Comparison of ENCODE assay signal across 21 mouse cellular contexts in genomic region chr5:72427556-72427955, GRCm38 (mm10).
"Had no signal": no experiment of that assay in that cellular context is flagged by ENCODE, and none has a peak within 500 bp of the region (broad histone marks: within the 10 kb centered on the region; RNA-seq: fewer than 3 reads in every experiment).

No protein-coding gene starts in this region.

- H3K4me2 ChIP-seq: limb, embryonic 12.5 days; limb, embryonic 15.5 days; liver, embryonic 11.5 days; lung, embryonic 14.5 days; midbrain, embryonic 12.5 days; neural tube, embryonic 13.5 days had no signal

- H3K36me3 ChIP-seq: limb, embryonic 12.5 days; limb, embryonic 15.5 days; midbrain, embryonic 12.5 days; neural tube, embryonic 13.5 days had no signal

- H3K27me3 ChIP-seq: limb, embryonic 12.5 days; limb, embryonic 15.5 days; midbrain, embryonic 12.5 days; neural tube, embryonic 13.5 days had no signal

- H3K27ac ChIP-seq: kidney, postnatal 0 days; limb, embryonic 12.5 days; limb, embryonic 15.5 days; liver, embryonic 14.5 days; midbrain, embryonic 12.5 days; neural tube, embryonic 13.5 days had no signal

- ATAC-seq: liver, postnatal 0 days; midbrain, embryonic 16.5 days had no signal

- DNase-seq: kidney, adult 2 months; kidney, postnatal 36 days; left cerebral cortex, postnatal 4 days; liver, postnatal 0 days; lung, embryonic 14.5 days; lung, postnatal 14 days; lung, postnatal 4 days; retina, postnatal 1 day; right cerebral cortex, postnatal 25 days; spleen, adult 18-20 months; thymus, adult 18-20 months; thymus, postnatal 36 days had no signal

- H3K4me3 ChIP-seq: limb, embryonic 12.5 days; limb, embryonic 15.5 days; midbrain, embryonic 12.5 days; myocyte; neural tube, embryonic 13.5 days had no signal

- H3K9ac ChIP-seq: limb, embryonic 12.5 days; limb, embryonic 15.5 days; liver, embryonic 14.5 days; liver, postnatal 0 days; lung, embryonic 14.5 days; midbrain, embryonic 12.5 days; neural tube, embryonic 13.5 days had no signal

- H3K4me1 ChIP-seq: limb, embryonic 12.5 days; limb, embryonic 15.5 days; midbrain, embryonic 12.5 days; neural tube, embryonic 13.5 days had no signal

- H3K9me3 ChIP-seq: limb, embryonic 12.5 days; limb, embryonic 15.5 days; midbrain, embryonic 12.5 days; neural tube, embryonic 13.5 days had no signal
